Mouse (Mus musculus) intestine, postnatal 0 days (tissue): Measurements from ENCODE around the gene Nup54. TPM values are rescaled to one million over a fixed set of nuclear protein-coding genes. Genes with fewer than 3 reads are reported as not detected.
A peak's percentile ranks its signal among the peaks of the same experiment; 100 is the strongest.

Experiments used
- ATAC-seq: fragments of 200-750 bp; cut with Nextera tagmentation; 2 replicates; pipeline ENCODE4 v1.8.0; 2017; ENCODE audit warnings: mild to moderate bottlenecking, moderate TSS enrichment, moderate library complexity
- H3K27ac ChIP-seq: fragments of 300-500 bp; sonication (generic); 2 replicates; pipeline ENCODE4 v1.5.1; 2014; ENCODE audit warnings: mild to moderate bottlenecking, low read depth, low read length, moderate library complexity
- H3K27me3 ChIP-seq: fragments of 300-500 bp; sonication (generic); replicated peaks from 2 replicates; pipeline ENCODE4 v1.6.1; 2014; ENCODE audit warnings: low read length, mixed read lengths; ENCODE audit not compliant: control insufficient read depth, insufficient read depth
- H3K36me3 ChIP-seq: fragments of 300-500 bp; sonication (generic); 2 replicates; pipeline ENCODE4 v1.6.1; 2014; ENCODE audit warnings: mild to moderate bottlenecking, moderate library complexity; ENCODE audit not compliant: control insufficient read depth, insufficient read depth
- H3K4me1 ChIP-seq: fragments of 300-500 bp; sonication (generic); replicated peaks from 2 replicates; pipeline ENCODE4 v1.6.1; 2014; ENCODE audit warnings: antibody characterized with exemption, low read length, mixed read lengths; ENCODE audit not compliant: control insufficient read depth, insufficient read depth
- H3K4me2 ChIP-seq: fragments of 300-500 bp; sonication (generic); replicated peaks from 2 replicates; pipeline ENCODE4 v1.6.1; 2014; ENCODE audit warnings: low read depth, mild to moderate bottlenecking, moderate library complexity
- H3K4me3 ChIP-seq: fragments of 300-500 bp; sonication (generic); 2 replicates; pipeline ENCODE4 v1.5.1; 2014; ENCODE audit warnings: low read depth, low read length
- H3K9ac ChIP-seq: fragments of 300-500 bp; sonication (generic); 2 replicates; pipeline ENCODE4 v1.6.1; 2014; ENCODE audit warnings: mild to moderate bottlenecking, low read depth, low read length
- H3K9me3 ChIP-seq: fragments of 300-500 bp; sonication (generic); 2 replicates; pipeline ENCODE4 v1.6.1; 2016; ENCODE audit warnings: mixed run types; ENCODE audit not compliant: control insufficient read depth
- CTCF ChIP-seq: sonication (generic); IDR thresholded peaks from 2 replicates; pipeline ENCODE4 v1.5.1; 2016; ENCODE audit warnings: low read depth, mild to moderate bottlenecking, control low read depth, antibody characterized with exemption, moderate library complexity
- WGBS: fragments of 180-500 bp; shearing (Covaris S2); extraction: QIAGEN DNeasy Blood & Tissue Kit; methylation state at CpG from one replicate; pipeline ENCODE4 v1.1.7; 2014; 5-methylcytosine and 5-hydroxymethylcytosine counted together
- polyA plus RNA-seq: library from polyadenylated mRNA; unstranded; fragments of >200 nt; fragmentation: Nextera tagmentation; extraction: Ambion mirVana; gene quantifications from 2 replicates; pipeline ENCODE4 v1.2.1, GENCODE M21; 2015

Nup54 gene
- polyA plus RNA-seq, 1 experiment from 2014 or later, result 16.4 TPM

- Histone ChIP-seq H3K4me1 (no peaks in the 10 kb centered on the region), H3K4me3 (no peak overlapping the region), H3K4me2 (no peak overlapping the region), H3K9me3 (no peaks in the 10 kb centered on the region), H3K36me3 (no peaks in the 10 kb centered on the region), H3K27ac (no peak overlapping the region), H3K9ac (no peak overlapping the region), H3K27me3 (no peaks in the 10 kb centered on the region)
- no peak for TF ChIP-seq CTCF
- WGBS, result 68% methylated on average over 2 of the region's 2 CpGs
- ATAC-seq, result no peak
Measured at GRCm38 (mm10) chr5:92404400-92404678, 30.7 kb downstream of the Nup54 start.

- H3K4me3 ChIP-seq, result no peak overlapping the region
- WGBS, result 62% methylated on average over 10 of the region's 10 CpGs
- H3K9me3 ChIP-seq, result no peaks in the 10 kb centered on the region
- no peak for ATAC-seq
- H3K9ac ChIP-seq, result no peak overlapping the region
- no peaks in the 10 kb centered on the region for H3K4me1 ChIP-seq
- no peak overlapping the region for H3K4me2 ChIP-seq
- no peaks in the 10 kb centered on the region for H3K36me3 ChIP-seq
- no peaks in the 10 kb centered on the region for H3K27me3 ChIP-seq
- H3K27ac ChIP-seq, result no peak overlapping the region
- TF ChIP-seq CTCF, result no peak
Measured at GRCm38 (mm10) chr5:92403562-92404399, 31.2 kb downstream of the Nup54 start.

GRCm38 (mm10) chr5:92402816-92403215 lies 32.2 kb downstream of the Nup54 start:
- H3K27ac ChIP-seq, result no peak overlapping the region
- H3K36me3 ChIP-seq, result no peaks in the 10 kb centered on the region
- TF ChIP-seq CTCF, result no peak
- no peaks in the 10 kb centered on the region for H3K27me3 ChIP-seq
- H3K9me3 ChIP-seq, result no peaks in the 10 kb centered on the region
- H3K4me3 ChIP-seq, result no peak overlapping the region
- 72% methylated on average over 9 of the region's 9 CpGs for WGBS
- H3K9ac ChIP-seq, result no peak overlapping the region
- no peak overlapping the region for H3K4me2 ChIP-seq
- H3K4me1 ChIP-seq, result no peaks in the 10 kb centered on the region
- no peak for ATAC-seq

- Histone ChIP-seq H3K27ac (no peak overlapping the region), H3K36me3 (no peaks in the 10 kb centered on the region), H3K4me1 (no peaks in the 10 kb centered on the region), H3K4me3 (no peak overlapping the region), H3K9ac (no peak overlapping the region), H3K9me3 (no peaks in the 10 kb centered on the region), H3K27me3 (peaks cover 9% of the 10 kb centered on the region; the same call in 1 of the 2 replicates), H3K4me2 (no peak overlapping the region)
- peak; percentile 28; the same call in 1 of the 2 replicates for ATAC-seq
- WGBS, result 21% methylated on average over 5 of the region's 5 CpGs
- TF ChIP-seq CTCF, result peak; percentile 91
Measured at GRCm38 (mm10) chr5:92398153-92398552, 36.9 kb downstream of the Nup54 start.

GRCm38 (mm10) chr5:92396476-92396875 lies 38.5 kb downstream of the Nup54 start:
- WGBS, result 54% methylated on average over 6 of the region's 6 CpGs
- no peak for TF ChIP-seq CTCF
- no peak overlapping the region for H3K4me2 ChIP-seq
- no peak overlapping the region for H3K27ac ChIP-seq
- peaks cover 10% of the 10 kb centered on the region for H3K27me3 ChIP-seq
- H3K4me3 ChIP-seq, result no peak overlapping the region
- ATAC-seq, result peak; percentile 48
- no peaks in the 10 kb centered on the region for H3K9me3 ChIP-seq
- no peaks in the 10 kb centered on the region for H3K4me1 ChIP-seq
- H3K36me3 ChIP-seq, result no peaks in the 10 kb centered on the region
- no peak overlapping the region for H3K9ac ChIP-seq

GRCm38 (mm10) chr5:92395764-92396163 lies 39.3 kb downstream of the Nup54 start:
- Histone ChIP-seq H3K4me3 (no peak overlapping the region), H3K9me3 (no peaks in the 10 kb centered on the region), H3K27ac (no peak overlapping the region), H3K4me1 (no peaks in the 10 kb centered on the region), H3K9ac (no peak overlapping the region), H3K4me2 (no peak overlapping the region), H3K27me3 (peaks cover 11% of the 10 kb centered on the region), H3K36me3 (no peaks in the 10 kb centered on the region)
- WGBS, result 68% methylated on average over 3 of the region's 3 CpGs
- ATAC-seq, result no peak
- TF ChIP-seq CTCF, result no peak
